Mouse (Mus musculus) liver, adult (tissue): ENCODE measurements around the gene Ccdc47.

Experiments
- GATA4 ChIP-seq: IDR thresholded peaks from 2 replicates; pipeline ENCODE4 v1.6.1; 2014; ENCODE audit warnings: mild to moderate bottlenecking, low read length; ENCODE audit not compliant: insufficient replicate concordance

Ccdc47 gene

DNA sequence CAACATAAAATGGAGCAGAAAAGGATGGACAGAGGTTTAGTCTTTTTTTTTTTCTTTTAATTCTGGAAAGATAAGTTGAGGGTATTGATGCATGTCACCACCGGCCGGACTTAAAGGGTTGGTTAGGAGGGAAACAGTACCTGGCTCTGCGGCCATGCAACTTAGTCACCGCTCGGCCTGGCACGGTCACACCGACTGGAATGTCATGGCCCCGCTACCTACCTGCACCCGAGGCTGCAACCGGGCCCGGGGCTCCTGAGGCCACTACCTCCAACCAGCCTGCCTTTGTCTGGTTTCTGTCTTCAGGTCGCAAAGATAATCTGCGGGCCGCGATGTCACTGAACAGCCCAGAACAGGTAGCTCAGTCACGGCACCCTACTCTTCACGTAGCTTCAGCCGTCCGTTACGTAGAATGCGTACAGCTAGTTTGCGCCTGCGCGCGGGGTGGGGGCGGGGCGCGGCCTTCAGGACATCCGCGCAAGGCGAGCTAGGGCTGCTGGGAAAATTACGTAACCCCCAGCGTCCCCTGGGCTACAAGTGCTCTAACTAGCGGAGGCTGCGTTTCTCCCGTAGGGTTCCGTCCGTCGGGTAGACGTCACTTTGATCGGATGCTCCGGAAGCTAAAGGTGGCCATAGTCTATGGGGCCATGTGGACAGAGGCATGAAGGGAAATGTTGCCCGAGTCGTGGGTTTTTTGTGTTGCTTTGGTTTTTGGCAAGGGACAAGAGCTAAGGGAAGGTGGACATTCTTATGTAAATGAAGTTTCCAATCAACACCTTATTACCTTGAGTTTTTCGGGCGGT, at the start of gene Ccdc47:
Ccdc47 (minus strand) TSS at position 418 of the 803 bp plus-strand sequence.
- TF ChIP-seq GATA4 = no peak

DNA sequence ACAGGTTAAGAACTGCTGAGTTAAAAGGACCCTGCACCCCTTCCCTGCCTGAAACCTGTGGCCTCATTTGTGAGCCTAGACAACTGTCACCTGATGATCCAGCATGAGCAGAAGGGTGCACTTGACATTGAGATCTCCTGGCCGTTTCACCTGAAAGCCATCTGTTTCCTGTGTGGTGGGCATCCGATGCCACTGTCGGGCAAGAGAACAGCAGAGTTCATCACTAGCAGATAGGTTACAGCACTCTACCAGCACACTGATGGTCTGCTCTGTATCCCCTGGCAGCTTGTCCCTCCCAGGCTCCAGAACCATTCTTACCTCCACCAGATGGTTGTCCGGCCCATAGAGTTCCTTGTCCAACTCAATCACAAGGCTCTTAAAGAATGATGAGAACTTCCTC, 49.4 kb upstream of the Ccdc47 start:
- no peak for TF ChIP-seq GATA4

DNA sequence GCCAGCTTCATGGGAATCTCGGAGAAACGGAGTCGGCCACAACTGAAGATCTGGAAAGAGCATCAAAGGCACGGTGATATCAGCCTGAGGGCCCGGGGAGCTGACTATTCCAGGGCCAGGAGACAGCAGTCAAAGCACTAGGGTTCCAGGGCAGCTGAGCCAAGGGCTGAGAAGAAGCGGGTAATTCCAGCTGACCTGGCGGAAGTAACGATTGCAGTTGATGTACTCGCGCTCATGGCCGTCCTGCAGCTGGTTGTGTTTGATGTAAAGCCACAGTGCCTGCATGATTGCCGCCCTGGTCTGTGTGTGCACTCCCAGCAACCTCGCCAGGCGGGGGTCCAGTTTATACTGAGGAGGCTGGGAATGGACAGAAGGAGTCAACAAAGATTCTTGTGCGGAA, 48.8 kb upstream of the Ccdc47 start:
- no peak for TF ChIP-seq GATA4

DNA sequence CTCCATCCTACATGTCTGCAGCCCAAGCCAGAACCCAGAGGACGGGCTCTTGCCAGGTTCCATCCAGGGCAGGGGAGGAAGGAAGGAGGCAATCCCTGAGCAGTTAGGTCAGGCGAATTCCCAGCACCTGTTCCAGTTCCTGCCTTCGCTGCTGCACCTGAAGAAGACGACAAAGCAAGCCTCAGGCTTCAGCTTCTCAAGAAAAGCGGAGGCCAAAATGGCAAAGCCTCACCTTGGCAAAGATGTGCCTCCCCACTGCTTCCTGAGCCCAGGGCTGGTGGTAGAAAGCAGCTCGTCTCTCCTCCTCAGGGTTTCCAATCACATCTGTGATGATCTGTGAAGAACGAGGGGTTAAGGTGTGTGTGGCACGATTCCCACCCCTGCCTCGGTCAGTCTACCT, 47.8 kb upstream of the Ccdc47 start:
- TF ChIP-seq GATA4 = no peak

DNA sequence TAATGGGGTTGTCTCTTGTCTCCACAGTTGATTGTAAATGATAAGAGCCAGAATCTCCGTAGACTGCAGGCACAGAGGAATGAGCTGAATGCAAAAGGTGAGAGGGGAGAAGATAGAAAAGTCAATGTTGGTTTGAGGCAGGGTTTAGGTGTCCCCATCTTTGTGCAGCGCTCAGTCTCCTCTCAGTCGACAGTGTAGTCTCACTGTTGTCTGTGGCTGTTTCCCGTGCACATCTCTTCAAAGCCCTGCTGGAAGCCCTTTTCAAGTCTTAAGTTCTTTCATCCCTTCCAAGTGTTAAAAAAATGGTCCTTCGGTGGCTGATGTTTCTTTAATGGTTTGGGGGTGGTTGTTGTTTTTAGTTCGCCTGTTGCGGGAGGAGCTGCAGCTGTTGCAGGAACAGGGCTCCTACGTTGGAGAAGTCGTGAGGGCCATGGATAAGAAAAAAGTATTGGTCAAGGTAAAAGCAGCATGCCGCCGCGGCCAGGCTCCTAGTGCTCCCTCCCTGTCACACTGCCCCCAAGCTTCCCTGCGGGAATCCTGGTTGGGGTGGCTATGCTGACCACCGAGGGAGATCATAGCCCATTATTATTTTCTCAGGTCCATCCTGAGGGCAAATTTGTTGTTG, 44.8 kb upstream of the Ccdc47 start:
- no peak for TF ChIP-seq GATA4

DNA sequence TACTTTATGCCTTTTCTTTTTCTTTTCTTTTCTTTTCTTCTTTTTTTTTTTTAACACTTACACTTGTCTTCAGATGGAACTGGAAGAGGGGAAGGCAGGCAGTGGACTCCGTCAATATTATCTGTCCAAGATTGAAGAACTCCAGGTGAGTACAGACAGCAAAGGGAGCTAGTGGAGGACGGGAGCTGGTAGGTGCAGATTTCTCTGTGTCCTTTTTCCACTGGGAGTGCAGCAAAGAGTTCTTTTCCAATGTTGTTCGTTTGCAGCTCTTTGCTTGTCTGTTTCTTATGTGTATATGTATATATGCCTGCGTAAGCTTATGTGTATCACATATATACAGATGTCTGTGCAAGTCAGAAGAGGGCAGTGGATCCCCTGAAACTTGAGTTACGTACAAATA, 40.6 kb upstream of the Ccdc47 start:
- no peak for TF ChIP-seq GATA4

DNA sequence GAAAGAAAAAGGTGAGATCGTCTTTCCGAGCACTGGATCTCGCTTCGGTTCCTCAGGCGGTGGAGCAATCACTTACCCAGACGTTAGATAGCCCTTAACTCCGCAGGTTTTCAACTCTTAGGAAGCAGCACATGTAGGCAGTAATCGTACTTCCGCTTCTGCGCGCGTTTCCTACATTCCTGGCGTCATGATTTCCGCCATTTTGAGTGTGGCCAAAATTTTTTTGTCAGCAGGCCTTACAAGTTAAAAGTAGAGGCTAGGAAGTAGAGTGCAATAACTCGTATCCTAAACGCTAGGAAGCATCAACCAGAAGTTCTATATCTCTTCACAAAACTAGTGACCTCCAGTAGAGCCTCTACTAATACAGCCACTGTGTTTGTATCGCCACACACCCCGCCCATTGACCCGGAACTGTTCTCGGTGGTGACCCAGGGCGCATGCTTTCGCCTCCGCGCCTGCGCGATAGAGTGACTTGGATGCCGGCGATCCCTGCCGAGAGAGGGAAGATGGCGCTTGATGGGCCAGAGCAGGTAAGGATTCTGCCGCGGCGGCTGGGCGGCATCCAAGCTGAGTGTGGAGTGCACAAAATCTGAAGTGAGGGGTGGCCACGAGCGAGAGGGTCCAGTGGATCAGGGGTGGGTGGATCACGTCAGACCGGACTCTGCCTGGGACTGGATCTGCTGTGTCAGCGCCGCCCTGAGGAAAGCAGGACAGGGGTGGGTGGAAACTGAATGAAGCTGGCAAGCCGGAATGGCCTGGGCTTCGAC, 39.7 kb upstream of the Ccdc47 start, which contains the start of the genes Ftsj3 and Psmc5:
Ftsj3 (minus strand) TSS at position 395 of the 767 bp plus-strand sequence.
Psmc5 (plus strand) TSS at position 470 of the 767 bp plus-strand sequence.
- TF ChIP-seq GATA4 = no peak

DNA sequence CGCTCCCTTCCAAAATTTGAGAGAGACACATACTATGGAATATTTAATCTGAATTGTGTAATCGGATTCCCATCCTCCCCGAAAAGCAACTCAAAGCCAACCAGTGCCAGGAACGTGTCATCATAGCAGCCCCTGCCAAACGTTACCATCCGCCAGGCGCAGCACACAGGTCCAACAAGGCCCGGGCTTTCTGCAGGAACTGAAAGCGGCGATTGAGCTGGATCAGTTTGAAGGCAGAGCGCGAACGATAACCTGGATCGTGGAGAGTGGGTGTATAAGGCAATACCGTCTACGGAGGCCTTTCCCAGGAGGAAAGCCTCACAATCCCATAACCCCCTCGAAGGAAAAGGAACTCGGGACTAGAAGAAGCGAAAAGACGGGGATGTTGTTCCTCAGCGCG, 39.0 kb upstream of the Ccdc47 start:
- TF ChIP-seq GATA4 = no peak

DNA sequence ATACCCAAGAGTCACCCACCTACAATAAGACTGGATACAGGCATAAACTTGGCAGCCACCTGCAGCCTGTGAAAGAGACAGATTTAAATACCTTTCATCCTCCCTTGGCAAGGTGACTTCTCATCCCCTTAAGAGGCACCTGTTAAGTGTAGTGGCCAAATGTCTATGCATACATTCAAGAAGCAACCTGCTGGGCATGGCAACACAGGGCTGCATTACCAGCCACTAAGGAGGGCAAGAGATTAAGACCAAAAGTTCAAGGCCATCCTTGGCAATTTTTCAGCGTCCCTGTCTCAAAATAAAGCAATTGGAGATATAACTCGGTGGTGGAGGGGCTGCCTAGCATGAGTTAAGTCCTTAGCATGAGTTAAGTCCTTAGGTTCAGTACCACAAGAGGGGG, 38.6 kb upstream of the Ccdc47 start:
- no peak for TF ChIP-seq GATA4

DNA sequence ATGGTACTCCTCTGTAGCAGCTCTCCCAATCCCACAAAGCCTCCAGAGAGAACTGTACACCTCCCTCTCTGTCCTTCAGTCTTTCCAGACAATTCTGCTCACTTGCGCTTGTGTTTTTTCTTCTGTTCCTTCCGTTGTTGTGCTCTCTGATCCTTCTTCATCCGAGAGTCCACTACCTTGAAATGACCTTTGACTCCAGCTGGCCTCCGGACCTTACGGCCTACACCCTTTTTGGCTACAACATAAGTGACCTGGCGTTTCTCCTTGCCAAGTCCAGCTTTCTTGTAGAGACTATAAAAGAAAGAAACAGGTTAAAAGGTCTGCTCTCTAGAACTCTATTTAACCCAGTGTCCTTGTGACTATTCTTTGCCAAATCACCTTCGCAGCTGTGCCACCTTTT, 33.2 kb upstream of the Ccdc47 start:
- no peak for TF ChIP-seq GATA4

DNA sequence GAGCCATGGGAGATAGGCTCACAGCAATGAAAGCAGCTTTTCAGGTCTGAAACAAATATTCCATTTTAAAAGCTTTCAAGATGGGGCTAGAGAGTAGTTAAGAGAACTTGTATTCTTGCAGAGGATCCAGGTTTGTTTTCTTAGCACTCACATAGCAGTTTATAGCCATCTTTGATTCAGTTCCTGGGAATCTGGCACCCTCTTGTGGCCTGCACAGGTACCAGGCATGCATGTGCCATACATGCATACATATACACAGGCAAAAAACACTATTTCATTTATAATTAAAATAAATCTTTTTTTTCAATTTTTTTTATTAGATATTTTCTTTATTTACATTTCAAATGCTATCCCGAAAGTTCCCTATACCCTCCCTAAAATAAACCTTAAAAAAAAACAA, 30.7 kb upstream of the Ccdc47 start:
- TF ChIP-seq GATA4 = no peak

DNA sequence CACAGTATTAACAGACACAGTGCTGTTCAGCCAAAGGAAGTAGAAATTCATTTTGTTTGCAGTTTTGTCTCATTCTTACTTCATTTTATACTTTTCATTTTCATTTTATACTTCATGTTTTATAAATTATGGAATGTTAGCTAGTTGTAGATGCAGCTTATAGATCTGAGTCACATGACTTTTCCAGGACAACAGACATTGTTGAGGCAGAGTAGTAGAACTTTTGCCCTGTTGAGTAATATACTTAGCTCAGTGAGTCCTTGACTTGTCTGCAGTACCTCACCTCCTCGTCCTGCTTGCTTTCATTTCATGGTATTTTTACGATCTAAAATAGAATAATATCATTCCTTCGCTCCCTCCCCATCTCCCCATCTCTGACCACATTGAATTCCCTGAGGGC, 4.5 kb upstream of the Ccdc47 start:
- no peak for TF ChIP-seq GATA4

DNA sequence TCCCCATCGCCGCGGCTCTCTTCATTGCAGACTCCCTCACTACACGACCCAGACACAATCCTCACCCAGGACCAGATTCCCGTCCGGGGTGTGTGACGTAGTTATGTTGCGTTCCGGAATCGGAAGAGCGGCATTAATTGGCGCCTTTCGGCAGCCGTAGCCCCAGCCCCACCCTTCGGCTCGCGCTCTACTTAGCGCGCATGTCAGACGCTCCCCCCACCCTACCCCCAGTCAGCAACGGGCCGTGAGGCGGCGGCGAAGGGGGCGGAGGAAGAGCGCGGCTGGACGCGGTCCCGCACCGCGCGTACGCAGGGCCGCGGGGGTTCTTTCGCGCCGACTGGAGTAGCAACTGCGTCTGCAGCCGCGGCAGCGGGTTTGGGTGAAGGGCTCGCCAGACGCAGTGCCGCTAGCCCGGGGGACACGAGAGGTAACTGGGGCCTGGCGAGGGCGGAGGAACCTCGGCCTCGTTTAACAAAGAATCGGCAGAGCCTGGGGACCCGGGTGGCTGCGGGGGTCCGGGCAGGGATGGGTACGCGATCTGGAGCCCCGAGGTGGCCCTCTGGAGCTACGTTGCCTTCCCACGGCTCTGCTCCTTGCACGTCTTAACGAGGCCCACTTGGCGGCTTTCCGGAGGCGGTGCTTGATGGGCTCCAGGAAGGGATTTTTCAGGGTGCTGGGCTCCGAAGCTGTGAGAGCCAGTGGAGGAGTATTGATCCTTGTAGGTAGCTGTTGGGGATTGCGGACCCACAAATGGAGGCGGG, 766 bp upstream of the Ccdc47 start, which contains the start of gene Ddx42:
Ddx42 (plus strand) TSS at position 197 of the 761 bp plus-strand sequence.
- no peak for TF ChIP-seq GATA4

DNA sequence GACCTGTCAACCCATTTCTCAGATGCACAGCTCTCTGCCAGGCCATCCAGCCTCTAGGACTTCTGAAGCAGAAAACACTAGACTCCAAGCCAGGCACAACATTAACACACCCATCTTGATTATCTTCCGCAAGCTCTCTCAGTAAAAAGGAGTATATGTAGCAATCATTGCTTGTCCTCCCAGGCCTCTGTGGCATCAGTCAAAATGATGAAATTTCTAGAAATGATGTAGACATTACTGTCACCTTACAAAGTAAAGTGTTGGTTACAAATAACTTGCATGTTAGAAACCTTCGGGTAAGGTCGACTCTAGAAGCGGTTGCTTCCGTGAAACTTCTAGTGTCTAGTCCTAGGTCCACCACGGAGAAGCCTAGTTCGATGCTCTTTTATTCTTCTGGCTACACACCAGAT, 689 bp downstream of the Ccdc47 start:
- TF ChIP-seq GATA4 = no peak

DNA sequence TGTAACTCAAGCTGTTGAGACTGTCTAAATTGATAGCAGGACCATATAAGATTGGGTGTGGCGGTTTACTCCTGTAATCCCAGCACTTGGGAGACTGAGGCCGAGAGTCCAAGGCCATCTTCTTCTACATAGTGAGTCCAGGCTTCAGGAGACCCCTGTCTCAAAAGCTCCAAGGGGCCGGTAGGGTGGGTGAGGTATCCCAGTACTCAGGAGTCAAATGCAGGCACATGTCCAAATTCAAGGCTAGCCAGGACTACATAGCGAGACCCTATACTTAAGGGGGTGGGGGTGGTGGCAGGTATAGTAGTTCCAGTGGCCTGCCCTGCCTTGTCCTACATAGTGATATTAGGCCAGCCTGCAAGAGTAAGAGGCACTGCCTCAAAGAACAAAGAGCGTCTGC, 1.3 kb downstream of the Ccdc47 start:
- no peak for TF ChIP-seq GATA4
